Mouse (Mus musculus) stomach, postnatal 0 days (tissue): ENCODE results near the gene Sytl3.

Source experiments
- CTCF ChIP-seq: IDR thresholded peaks from 2 replicates; pipeline ENCODE4 v1.5.1; 2016; ENCODE audit warnings: antibody characterized with exemption, low read depth, mild to moderate bottlenecking, moderate library complexity
- EP300 ChIP-seq: optimal IDR thresholded peaks from 2 replicates; pipeline ENCODE3; 2016; ENCODE audit warnings: antibody characterized with exemption

DNA sequence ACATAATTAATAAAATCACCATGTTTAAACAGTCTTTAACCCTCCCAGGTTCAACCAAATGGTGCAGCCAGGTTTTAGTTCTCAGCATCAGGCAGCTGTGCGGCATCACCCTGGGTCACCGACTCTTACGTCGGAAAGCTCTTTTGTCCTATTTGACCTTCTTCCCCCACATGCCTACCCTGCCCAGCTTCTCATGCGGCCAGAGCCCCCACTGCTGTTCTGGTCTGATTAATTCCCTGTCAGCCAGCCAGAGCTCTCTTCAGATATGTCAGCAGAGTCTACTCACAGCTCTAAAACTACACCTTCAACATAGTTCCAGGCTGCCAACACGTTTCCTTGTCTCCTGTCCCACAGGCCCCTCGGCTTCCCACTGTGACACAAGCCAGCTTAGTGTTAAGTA, 88.6 kb downstream of the Sytl3 start:
- no peak for TF ChIP-seq CTCF
- no peak for TF ChIP-seq EP300
